Mouse (Mus musculus): ENCODE data around the gene Gba. TPM values are rescaled to one million over a fixed set of nuclear protein-coding genes. Genes with fewer than 3 reads are reported as not detected.

Gba gene
- polyA plus RNA-seq, 1 experiment from 2014 or later = 26.2 TPM

DNA sequence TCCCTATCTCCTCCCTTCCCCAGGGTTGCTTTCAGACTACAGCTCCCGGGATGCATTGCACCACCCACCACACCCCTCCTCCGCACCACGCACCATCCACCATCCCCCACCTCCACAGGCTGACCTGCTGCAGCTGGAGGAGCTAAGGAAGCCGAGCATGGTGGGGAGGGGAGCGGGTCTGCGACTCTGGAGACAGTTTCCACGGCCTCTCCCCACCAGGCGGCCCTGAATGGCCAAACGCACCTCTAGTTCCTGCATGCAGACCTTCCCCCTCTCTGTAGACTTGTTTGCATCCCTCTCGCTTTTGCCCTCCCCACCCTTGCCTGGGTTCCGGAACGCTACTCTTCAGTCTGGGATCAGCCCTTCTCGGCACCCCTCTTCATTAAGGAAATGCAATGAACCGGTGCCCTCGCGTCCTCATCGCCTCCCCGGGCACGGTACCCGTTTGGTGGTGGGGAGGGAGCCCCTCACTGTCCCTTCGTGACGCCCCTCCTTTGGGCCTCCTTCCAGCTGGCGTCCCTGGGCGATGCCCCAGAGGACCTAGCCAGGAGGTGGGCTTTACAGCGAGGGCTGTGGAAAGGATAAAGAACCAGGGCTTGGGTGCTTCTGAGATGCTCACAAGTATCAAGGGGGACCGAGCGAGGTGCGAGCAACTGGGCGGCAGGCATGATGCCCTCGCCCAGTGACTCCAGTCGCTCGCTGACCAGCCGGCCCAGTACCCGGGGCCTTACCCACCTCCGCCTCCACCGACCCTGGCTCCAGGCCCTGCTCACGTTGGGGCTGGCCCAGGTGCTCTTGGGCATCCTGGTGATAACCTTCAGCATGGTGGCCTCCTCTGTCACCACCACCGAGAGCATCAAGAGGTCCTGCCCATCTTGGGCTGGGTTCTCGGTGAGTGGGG, 19.4 kb upstream of the Gba start, which contains the start of gene Fam189b:
Gene Fam189b, plus strand, starts transcription at position 86 of the 901 bp plus-strand sequence.
- 16% methylated on average over 39 of the region's 39 CpGs for WGBS (ENCODE audit: insufficient replicate concordance)
- peak within 1 kb of the TSS; percentile 63 for H3K4me3 ChIP-seq (replicated peaks)
- H3K27ac ChIP-seq (replicated peaks) = peak within 1 kb of the TSS; percentile 66; the same call in 1 of the 2 replicates
- peak within 1 kb of the TSS; percentile 57 for H3K9ac ChIP-seq
- peak within 1 kb of the TSS; percentile 93 for H3K4me2 ChIP-seq
- peak; percentile 85 for ATAC-seq (ENCODE audit: insufficient read depth)
- H3K36me3 ChIP-seq (replicated peaks) = peaks cover 41% of the 10 kb centered on the region
- peaks cover 47% of the 10 kb centered on the region for H3K4me1 ChIP-seq (replicated peaks)
- H3K9me3 ChIP-seq (replicated peaks) = no peaks in the 10 kb centered on the region
- 0 out of 2 replicates have a peak, but pooled peaks cover 2% of the 10 kb centered on the region for H3K27me3 ChIP-seq

DNA sequence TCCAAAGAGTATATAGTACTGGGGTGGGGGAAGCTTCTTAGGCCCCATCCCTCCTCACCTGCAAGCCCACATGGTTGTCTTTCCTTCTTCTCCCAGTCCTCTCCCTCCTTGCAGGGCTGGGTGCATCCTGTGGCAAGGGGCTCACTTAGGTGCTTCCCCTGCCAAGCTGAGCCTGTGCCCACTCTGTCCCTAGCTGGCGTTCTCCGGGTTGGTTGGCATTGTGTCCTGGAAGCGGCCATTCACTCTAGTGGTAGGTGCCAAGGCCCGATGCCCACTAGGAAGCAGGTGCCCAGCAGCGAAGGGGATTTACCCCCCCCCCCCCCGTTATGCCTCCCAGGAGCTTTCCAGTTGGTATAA, 18.8 kb upstream of the Gba start:
- H3K27me3 ChIP-seq = peaks cover 3% of the 10 kb centered on the region; the same call in 1 of the 2 replicates
- peaks cover 41% of the 10 kb centered on the region for H3K4me1 ChIP-seq (replicated peaks)
- no peak for ATAC-seq (ENCODE audit: insufficient read depth)
- H3K4me3 ChIP-seq (replicated peaks) = peak overlapping the region; percentile 63
- H3K9ac ChIP-seq = no peak overlapping the region
- H3K9me3 ChIP-seq (replicated peaks) = no peaks in the 10 kb centered on the region
- peak overlapping the region; percentile 93 for H3K4me2 ChIP-seq
- WGBS (ENCODE audit: insufficient replicate concordance) = 66% methylated on average over 6 of the region's 6 CpGs
- no peak overlapping the region for H3K27ac ChIP-seq (replicated peaks)
- peaks cover 38% of the 10 kb centered on the region for H3K36me3 ChIP-seq (replicated peaks)

GRCm38 (mm10) chr3:89187197-89187596, 15.5 kb upstream of the Gba start:
- Histone ChIP-seq H3K27me3 (peaks cover 12% of the 10 kb centered on the region; the same call in 1 of the 2 replicates), H3K36me3 (replicated peaks) (peaks cover 6% of the 10 kb centered on the region), H3K4me2 (no peak overlapping the region), H3K9me3 (replicated peaks) (no peaks in the 10 kb centered on the region), H3K4me3 (replicated peaks) (no peak overlapping the region), H3K4me1 (replicated peaks) (peaks cover 28% of the 10 kb centered on the region), H3K27ac (replicated peaks) (no peak overlapping the region), H3K9ac (no peak overlapping the region)
- no peak for ATAC-seq (ENCODE audit: insufficient read depth)
- WGBS (ENCODE audit: insufficient replicate concordance) = 51% methylated on average over 23 of the region's 23 CpGs

- no peak for ATAC-seq (ENCODE audit: insufficient read depth)
- Histone ChIP-seq H3K4me3 (replicated peaks) (no peak overlapping the region), H3K4me2 (no peak overlapping the region), H3K36me3 (replicated peaks) (no peaks in the 10 kb centered on the region), H3K4me1 (replicated peaks) (peaks cover 22% of the 10 kb centered on the region), H3K9ac (no peak overlapping the region), H3K27me3 (peaks cover 12% of the 10 kb centered on the region; the same call in 1 of the 2 replicates), H3K27ac (replicated peaks) (no peak overlapping the region), H3K9me3 (replicated peaks) (no peaks in the 10 kb centered on the region)
- WGBS (ENCODE audit: insufficient replicate concordance) = 57% methylated on average over 18 of the region's 18 CpGs
These were observed 14.8 kb upstream of the Gba start for GRCm38 (mm10) chr3:89187690-89188477.

GRCm38 (mm10) chr3:89188478-89188875, 14.3 kb upstream of the Gba start:
- Histone ChIP-seq H3K9ac (no peak overlapping the region), H3K4me1 (replicated peaks) (peaks cover 16% of the 10 kb centered on the region), H3K4me2 (no peak overlapping the region), H3K27me3 (peaks cover 12% of the 10 kb centered on the region; the same call in 1 of the 2 replicates), H3K9me3 (replicated peaks) (no peaks in the 10 kb centered on the region), H3K4me3 (replicated peaks) (no peak overlapping the region), H3K27ac (replicated peaks) (no peak overlapping the region), H3K36me3 (replicated peaks) (no peaks in the 10 kb centered on the region)
- 64% methylated on average over 12 of the region's 12 CpGs for WGBS (ENCODE audit: insufficient replicate concordance)
- no peak for ATAC-seq (ENCODE audit: insufficient read depth)

DNA sequence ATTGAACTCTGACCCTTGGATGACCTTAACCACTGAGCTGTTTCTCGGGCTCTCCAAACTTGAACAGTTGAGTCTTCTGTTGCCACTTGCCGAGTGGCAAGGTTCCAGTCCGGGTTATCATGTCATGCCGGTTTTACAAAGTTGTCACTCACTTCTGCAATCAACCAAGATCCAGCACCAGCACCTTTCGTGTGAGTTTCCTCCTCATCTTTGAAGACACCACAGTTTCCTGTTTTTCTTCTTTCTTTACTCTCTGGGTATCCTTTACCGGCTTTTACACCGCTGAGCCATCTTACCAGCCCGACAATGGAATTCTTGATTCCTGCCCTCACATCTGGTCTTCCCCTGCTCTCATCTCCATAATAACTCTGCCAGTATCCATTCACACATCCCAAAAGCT, 12.3 kb upstream of the Gba start:
- H3K36me3 ChIP-seq (replicated peaks) = no peaks in the 10 kb centered on the region
- no peaks in the 10 kb centered on the region for H3K9me3 ChIP-seq (replicated peaks)
- H3K27ac ChIP-seq (replicated peaks) = no peak overlapping the region
- H3K4me1 ChIP-seq (replicated peaks) = peaks cover 10% of the 10 kb centered on the region
- no peak for ATAC-seq (ENCODE audit: insufficient read depth)
- WGBS (ENCODE audit: insufficient replicate concordance) = 20% methylated on average over 8 of the region's 8 CpGs
- H3K27me3 ChIP-seq = peaks cover 12% of the 10 kb centered on the region; the same call in 1 of the 2 replicates
- no peak overlapping the region for H3K9ac ChIP-seq
- H3K4me3 ChIP-seq (replicated peaks) = no peak overlapping the region
- H3K4me2 ChIP-seq = no peak overlapping the region

DNA sequence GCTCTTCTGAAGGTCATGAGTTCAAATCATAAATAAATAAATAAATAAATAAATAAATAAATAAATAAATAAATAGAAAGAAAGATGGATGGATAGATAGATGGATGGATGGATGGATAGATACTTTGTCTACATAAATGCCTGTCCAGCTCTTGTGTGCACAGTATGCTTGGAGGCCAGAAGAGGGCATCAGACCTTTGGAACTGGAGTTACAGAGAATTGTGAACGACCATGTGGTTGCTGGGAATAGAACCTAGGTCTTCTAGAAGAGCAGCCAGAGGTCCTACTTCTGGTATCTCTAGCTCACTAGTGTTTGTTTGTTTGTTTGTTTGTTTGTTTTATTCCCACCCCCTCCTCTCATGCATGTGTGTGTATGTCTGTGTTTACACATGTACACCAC, 9.4 kb upstream of the Gba start:
- WGBS (ENCODE audit: insufficient replicate concordance) = 56% methylated on average over 1 of the region's 1 CpGs
- H3K4me3 ChIP-seq (replicated peaks) = no peak overlapping the region

DNA sequence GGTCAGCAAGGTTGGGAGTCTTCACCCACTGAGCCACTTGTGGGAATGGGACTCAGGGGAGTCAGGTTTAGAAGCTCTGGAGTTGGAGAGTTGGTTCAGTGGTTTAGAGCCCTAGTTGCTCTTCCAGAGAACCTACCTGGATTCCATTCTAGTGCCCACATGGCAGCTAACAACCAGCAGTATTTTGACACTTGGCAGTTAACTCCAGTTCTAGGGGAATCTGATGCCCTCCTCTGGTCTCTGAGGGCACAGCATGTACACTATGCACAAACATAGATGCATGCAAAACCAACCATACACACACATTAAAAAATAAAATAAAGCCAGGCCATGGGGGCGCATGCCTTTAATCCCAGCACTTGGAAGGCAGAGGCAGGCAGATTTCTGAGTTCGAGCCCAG, 8.9 kb upstream of the Gba start:
- Histone ChIP-seq H3K36me3 (replicated peaks) (no peaks in the 10 kb centered on the region), H3K9me3 (replicated peaks) (no peaks in the 10 kb centered on the region)
- WGBS (ENCODE audit: insufficient replicate concordance) = 69% methylated on average over 2 of the region's 2 CpGs

More for the DNA sequence above, 9.4 kb upstream of the Gba start:
- ATAC-seq (ENCODE audit: insufficient read depth) = no peak
- H3K9me3 ChIP-seq (replicated peaks) = no peaks in the 10 kb centered on the region
- peaks cover 20% of the 10 kb centered on the region for H3K27me3 ChIP-seq
- H3K27ac ChIP-seq (replicated peaks) = no peak overlapping the region
- H3K4me1 ChIP-seq (replicated peaks) = peaks cover 16% of the 10 kb centered on the region
- H3K9ac ChIP-seq = no peak overlapping the region
- no peak overlapping the region for H3K4me2 ChIP-seq
- no peaks in the 10 kb centered on the region for H3K36me3 ChIP-seq (replicated peaks)

GRCm38 (mm10) chr3:89195979-89196877, 6.5 kb upstream of the Gba start:
- peak; percentile 93 for ATAC-seq (ENCODE audit: insufficient read depth)
- no peaks in the 10 kb centered on the region for H3K9me3 ChIP-seq (replicated peaks)
- H3K27ac ChIP-seq (replicated peaks) = peak overlapping the region; percentile 72
- peaks cover 16% of the 10 kb centered on the region for H3K4me1 ChIP-seq (replicated peaks)
- peak overlapping the region; percentile 53 for H3K9ac ChIP-seq
- 6% methylated on average over 33 of the region's 33 CpGs for WGBS (ENCODE audit: insufficient replicate concordance)
- H3K4me3 ChIP-seq (replicated peaks) = peak overlapping the region; percentile 55
- peaks cover 18% of the 10 kb centered on the region for H3K27me3 ChIP-seq
- no peaks in the 10 kb centered on the region for H3K36me3 ChIP-seq (replicated peaks)
- H3K4me2 ChIP-seq = peak overlapping the region; percentile 73

More for the DNA sequence above, 8.9 kb upstream of the Gba start:
- H3K27ac ChIP-seq (replicated peaks) = no peak overlapping the region
- H3K4me2 ChIP-seq = no peak overlapping the region
- H3K27me3 ChIP-seq = peaks cover 23% of the 10 kb centered on the region
- H3K4me1 ChIP-seq (replicated peaks) = peaks cover 16% of the 10 kb centered on the region
- H3K4me3 ChIP-seq (replicated peaks) = no peak overlapping the region
- no peak for ATAC-seq (ENCODE audit: insufficient read depth)
- H3K9ac ChIP-seq = no peak overlapping the region

DNA sequence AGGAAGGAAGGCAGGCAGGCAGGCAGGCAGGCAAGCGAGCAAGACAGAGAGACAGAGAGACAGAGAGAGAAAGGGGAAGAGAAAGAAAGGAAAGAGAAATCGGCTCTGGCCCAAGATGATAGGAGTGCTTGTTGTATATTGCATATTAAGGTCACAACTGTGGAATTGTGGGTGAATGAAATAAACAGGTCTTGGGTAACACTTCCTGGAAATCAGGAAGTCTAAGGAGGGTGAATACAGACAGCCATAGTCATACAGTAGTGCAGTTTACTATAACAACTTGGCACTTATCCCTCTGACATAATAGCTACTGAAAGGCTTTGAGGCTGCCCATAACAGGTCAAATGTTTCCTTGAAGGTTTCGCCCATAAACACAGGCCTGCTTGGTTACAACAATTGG, 2.9 kb upstream of the Gba start:
- peaks cover 11% of the 10 kb centered on the region for H3K36me3 ChIP-seq (replicated peaks)
- peaks cover 14% of the 10 kb centered on the region for H3K27me3 ChIP-seq
- 42% methylated on average over 3 of the region's 3 CpGs for WGBS (ENCODE audit: insufficient replicate concordance)
- no peak overlapping the region for H3K4me3 ChIP-seq (replicated peaks)
- no peak for ATAC-seq (ENCODE audit: insufficient read depth)
- H3K4me2 ChIP-seq = no peak overlapping the region
- no peak overlapping the region for H3K27ac ChIP-seq (replicated peaks)
- H3K4me1 ChIP-seq (replicated peaks) = peaks cover 31% of the 10 kb centered on the region
- H3K9ac ChIP-seq = no peak overlapping the region
- no peaks in the 10 kb centered on the region for H3K9me3 ChIP-seq (replicated peaks)

Measured in liver, embryonic 15.5 days (tissue).